Mouse (Mus musculus) olfactory bulb, adult 2 months (tissue): Measurements from ENCODE around the gene Gosr2.

Experiments
- CTCF ChIP-seq: fragments of 200-500 bp; IDR thresholded peaks from 2 replicates; pipeline ENCODE4 v1.5.1; 2012; ENCODE audit warnings: low read depth, mild to moderate bottlenecking, low read length, moderate library complexity; ENCODE audit not compliant: insufficient read depth
- POLR2A ChIP-seq: fragments of 200-500 bp; IDR thresholded peaks from 2 replicates; pipeline ENCODE4 v1.6.1; 2012; ENCODE audit warnings: mild to moderate bottlenecking, low read depth, low read length, moderate library complexity; ENCODE audit not compliant: insufficient read depth

GRCm38 (mm10) chr11:103656520-103656919, 41.2 kb downstream of the Gosr2 start:
- TF ChIP-seq CTCF (no peak), POLR2A (no peak)
